Mouse (Mus musculus): ENCODE measurements around the gene Lmo4. TPM values are rescaled to one million over a fixed set of nuclear protein-coding genes. Genes with fewer than 3 reads are reported as not detected.

Lmo4 gene
- total and polyA plus RNA-seq, 2 experiments from 2014 or later: 234 to 256 TPM

- no peaks in the 10 kb centered on the region for H3K9me3 ChIP-seq (ENCODE audit: low read length)
- no peak overlapping the region for H3K4me2 ChIP-seq (ENCODE audit: low read depth)
- H3K27me3 ChIP-seq (ENCODE audit: insufficient read depth, low read length): no peaks in the 10 kb centered on the region; the same call in 1 of the 2 replicates
- TF ChIP-seq CTCF (IDR thresholded peaks at IDR 0.05; ENCODE audit: low read depth): no peak
- H3K4me1 ChIP-seq (ENCODE audit: insufficient read depth): no peaks in the 10 kb centered on the region
- whole genome bisulfite sequencing: 94% methylated on average over 11 of the region's 11 CpGs
- DNase-seq (no peak), ATAC-seq (no peak)
- no peak overlapping the region for H3K4me3 ChIP-seq (ENCODE audit: low read depth, low read length)
- H3K9ac ChIP-seq: no peak overlapping the region
- no peak overlapping the region for H3K27ac ChIP-seq (ENCODE audit: low read depth, low read length)
- H3K36me3 ChIP-seq (ENCODE audit: insufficient read depth): no peaks in the 10 kb centered on the region
Observed at GRCm38 (mm10) chr3:144238482-144238881, 33.5 kb upstream of the Lmo4 start.

- 81% methylated on average over 11 of the region's 11 CpGs for WGBS
- Histone ChIP-seq H3K9me3 (ENCODE audit: low read length) (no peaks in the 10 kb centered on the region), H3K27me3 (ENCODE audit: insufficient read depth, low read length) (no peaks in the 10 kb centered on the region; the same call in 1 of the 2 replicates), H3K4me3 (ENCODE audit: low read depth, low read length) (no peak overlapping the region), H3K27ac (ENCODE audit: low read depth, low read length) (no peak overlapping the region), H3K4me2 (ENCODE audit: low read depth) (no peak overlapping the region), H3K4me1 (ENCODE audit: insufficient read depth) (no peaks in the 10 kb centered on the region), H3K9ac (no peak overlapping the region), H3K36me3 (ENCODE audit: insufficient read depth) (no peaks in the 10 kb centered on the region)
- ATAC-seq: no peak
- TF ChIP-seq CTCF (IDR thresholded peaks at IDR 0.05; ENCODE audit: low read depth): no peak
- DNase-seq: no peak
Observed at GRCm38 (mm10) chr3:144232347-144233008, 27.5 kb upstream of the Lmo4 start.

- Histone ChIP-seq H3K36me3 (ENCODE audit: insufficient read depth) (no peaks in the 10 kb centered on the region), H3K27ac (ENCODE audit: low read depth, low read length) (no peak overlapping the region), H3K27me3 (ENCODE audit: insufficient read depth, low read length) (no peaks in the 10 kb centered on the region; the same call in 1 of the 2 replicates), H3K4me1 (ENCODE audit: insufficient read depth) (no peaks in the 10 kb centered on the region), H3K9me3 (ENCODE audit: low read length) (no peaks in the 10 kb centered on the region), H3K4me2 (ENCODE audit: low read depth) (no peak overlapping the region), H3K4me3 (ENCODE audit: low read depth, low read length) (no peak overlapping the region), H3K9ac (no peak overlapping the region)
- ATAC-seq: no peak
- DNase-seq: no peak
- no peak for TF ChIP-seq CTCF (IDR thresholded peaks at IDR 0.05; ENCODE audit: low read depth)
- WGBS: 81% methylated on average over 6 of the region's 6 CpGs
Observed at GRCm38 (mm10) chr3:144231931-144232330, 26.9 kb upstream of the Lmo4 start.

- no peaks in the 10 kb centered on the region; the same call in 1 of the 2 replicates for H3K27me3 ChIP-seq (ENCODE audit: insufficient read depth, low read length)
- TF ChIP-seq CTCF (IDR thresholded peaks at IDR 0.05; ENCODE audit: low read depth): no peak
- H3K9me3 ChIP-seq (ENCODE audit: low read length): no peaks in the 10 kb centered on the region
- DNase-seq (no peak), ATAC-seq (no peak)
- no peaks in the 10 kb centered on the region for H3K36me3 ChIP-seq (ENCODE audit: insufficient read depth)
- H3K4me1 ChIP-seq (ENCODE audit: insufficient read depth): no peaks in the 10 kb centered on the region
- H3K4me2 ChIP-seq (ENCODE audit: low read depth): no peak overlapping the region
- no peak overlapping the region for H3K4me3 ChIP-seq (ENCODE audit: low read depth, low read length)
- 88% methylated on average over 7 of the region's 7 CpGs for WGBS
- H3K27ac ChIP-seq (ENCODE audit: low read depth, low read length): no peak overlapping the region
- H3K9ac ChIP-seq: no peak overlapping the region
Observed at GRCm38 (mm10) chr3:144231419-144231818, 26.4 kb upstream of the Lmo4 start.

- no peak overlapping the region for H3K9ac ChIP-seq
- no peak for DNase-seq
- ATAC-seq: no peak
- 79% methylated on average over 9 of the region's 9 CpGs for WGBS
- H3K27me3 ChIP-seq (ENCODE audit: insufficient read depth, low read length): no peaks in the 10 kb centered on the region; the same call in 1 of the 2 replicates
- no peaks in the 10 kb centered on the region for H3K36me3 ChIP-seq (ENCODE audit: insufficient read depth)
- H3K4me1 ChIP-seq (ENCODE audit: insufficient read depth): no peaks in the 10 kb centered on the region
- no peaks in the 10 kb centered on the region for H3K9me3 ChIP-seq (ENCODE audit: low read length)
- TF ChIP-seq CTCF (IDR thresholded peaks at IDR 0.05; ENCODE audit: low read depth): no peak
- no peak overlapping the region for H3K4me3 ChIP-seq (ENCODE audit: low read depth, low read length)
- no peak overlapping the region for H3K4me2 ChIP-seq (ENCODE audit: low read depth)
- no peak overlapping the region for H3K27ac ChIP-seq (ENCODE audit: low read depth, low read length)
Observed at GRCm38 (mm10) chr3:144230016-144230415, 25.0 kb upstream of the Lmo4 start.

GRCm38 (mm10) chr3:144229312-144229711 lies 24.3 kb upstream of the Lmo4 start:
- H3K4me3 ChIP-seq (ENCODE audit: low read depth, low read length): no peak overlapping the region
- 56% methylated on average over 7 of the region's 7 CpGs for WGBS
- H3K36me3 ChIP-seq (ENCODE audit: insufficient read depth): no peaks in the 10 kb centered on the region
- ATAC-seq (no peak), DNase-seq (no peak)
- no peaks in the 10 kb centered on the region for H3K9me3 ChIP-seq (ENCODE audit: low read length)
- H3K27me3 ChIP-seq (ENCODE audit: insufficient read depth, low read length): no peaks in the 10 kb centered on the region; the same call in none of the 2 replicates
- no peak overlapping the region for H3K4me2 ChIP-seq (ENCODE audit: low read depth)
- H3K9ac ChIP-seq: no peak overlapping the region
- H3K4me1 ChIP-seq (ENCODE audit: insufficient read depth): no peaks in the 10 kb centered on the region
- no peak overlapping the region for H3K27ac ChIP-seq (ENCODE audit: low read depth, low read length)
- no peak for TF ChIP-seq CTCF (IDR thresholded peaks at IDR 0.05; ENCODE audit: low read depth)

- 60% methylated on average over 9 of the region's 9 CpGs for WGBS
- no peak for ATAC-seq
Observed at GRCm38 (mm10) chr3:144225456-144226240, 20.6 kb upstream of the Lmo4 start.

More at GRCm38 (mm10) chr3:144225456-144226240, 20.6 kb upstream of the Lmo4 start:
- Histone ChIP-seq H3K27me3 (ENCODE audit: insufficient read depth, low read length) (no peaks in the 10 kb centered on the region; the same call in none of the 2 replicates), H3K4me2 (ENCODE audit: low read depth) (no peak overlapping the region), H3K4me1 (ENCODE audit: insufficient read depth) (no peaks in the 10 kb centered on the region), H3K4me3 (ENCODE audit: low read depth, low read length) (no peak overlapping the region), H3K27ac (ENCODE audit: low read depth, low read length) (no peak overlapping the region), H3K9ac (no peak overlapping the region), H3K9me3 (ENCODE audit: low read length) (no peaks in the 10 kb centered on the region), H3K36me3 (ENCODE audit: insufficient read depth) (no peaks in the 10 kb centered on the region)
- DNase-seq: no peak
- no peak for TF ChIP-seq CTCF (IDR thresholded peaks at IDR 0.05; ENCODE audit: low read depth)

Data from forebrain, postnatal 0 days (tissue).